Mouse (Mus musculus): ENCODE data around the gene Kcna10.

The Kcna10 gene

GRCm38 (mm10) chr3:107204413-107204812 lies 21.6 kb downstream of the Kcna10 start:
- no peak for DNase-seq (ENCODE audit: low spot score)

DNA sequence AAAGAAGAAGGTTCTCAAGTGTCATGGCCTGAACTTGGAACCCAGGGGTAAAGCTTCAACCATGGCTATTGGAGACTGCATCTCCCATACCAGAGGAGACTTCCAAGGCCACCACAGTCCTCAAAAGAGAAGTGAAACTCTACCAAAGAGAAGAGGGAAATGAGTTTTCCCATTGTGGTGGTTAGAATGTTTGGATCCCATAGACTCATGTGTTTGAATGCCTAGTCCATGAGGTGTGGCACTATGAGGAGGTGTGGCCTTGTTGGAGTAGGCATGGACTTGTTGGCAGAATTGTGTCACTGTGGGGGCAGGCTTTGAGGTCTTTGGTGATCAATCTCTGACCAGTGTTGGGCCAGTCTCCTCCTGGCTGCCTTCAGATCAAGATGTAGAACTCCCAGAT lies 22.3 kb downstream of the Kcna10 start:
- no peak for DNase-seq (ENCODE audit: low spot score)

DNA sequence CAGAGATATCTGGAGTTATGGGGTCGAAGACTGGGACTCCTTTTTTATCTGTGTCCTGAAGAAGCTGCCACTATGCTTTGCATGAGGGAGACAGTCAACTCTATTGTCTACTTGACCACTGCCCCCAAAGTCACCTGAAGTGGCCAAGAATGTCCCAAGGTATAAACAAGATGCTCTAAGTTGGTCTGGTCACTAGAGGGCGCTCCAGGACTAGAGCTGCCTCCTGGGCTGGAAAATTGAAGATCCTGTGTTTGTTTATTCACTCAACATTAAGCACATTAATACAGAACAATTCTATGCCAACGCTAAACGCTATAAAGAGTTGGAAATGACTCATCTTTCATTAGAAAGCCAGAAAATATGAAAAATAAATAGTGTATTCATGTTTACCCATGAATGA lies 23.1 kb downstream of the Kcna10 start:
- DNase-seq (ENCODE audit: low spot score): peak; percentile 15

DNA sequence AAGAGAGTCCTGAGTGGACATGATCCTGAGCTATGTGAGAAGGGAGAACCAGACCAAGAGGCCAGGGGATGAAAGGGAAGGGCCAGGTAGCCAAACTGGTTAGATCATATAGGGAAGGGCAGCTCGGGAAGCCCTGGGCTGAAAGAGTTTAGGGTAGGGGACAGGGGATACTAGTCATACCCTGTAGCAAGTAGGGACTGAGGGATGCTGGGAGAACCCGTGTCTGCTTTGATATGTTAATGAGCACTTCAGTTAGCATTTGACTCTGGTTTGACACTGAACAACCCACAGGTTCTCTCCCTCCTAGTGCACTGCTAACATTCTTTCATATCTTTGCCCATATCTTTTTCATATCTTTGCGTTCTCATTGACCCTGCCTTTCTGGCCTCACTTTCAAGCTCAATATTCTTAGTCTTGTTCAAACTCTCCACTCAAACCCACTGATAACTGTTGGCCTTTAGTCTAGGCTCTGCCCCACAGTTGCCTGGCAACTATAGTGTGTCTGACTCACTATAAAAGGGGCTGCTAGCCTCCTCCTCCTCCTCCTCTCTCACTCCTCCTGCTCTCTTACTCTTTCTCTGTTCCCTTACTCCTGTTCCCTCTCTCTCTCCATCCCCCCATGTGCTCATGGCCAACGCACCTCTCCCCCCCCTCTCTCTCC lies 23.8 kb downstream of the Kcna10 start:
- no peak for DNase-seq (ENCODE audit: low spot score)

- no peak for DNase-seq (ENCODE audit: low spot score)
Observed at GRCm38 (mm10) chr3:107207625-107208253, 24.9 kb downstream of the Kcna10 start.

- no peak for DNase-seq (ENCODE audit: low spot score)
Observed at GRCm38 (mm10) chr3:107214606-107215005, 31.8 kb downstream of the Kcna10 start.

- DNase-seq (ENCODE audit: low spot score): no peak
Observed at GRCm38 (mm10) chr3:107216400-107217100, 33.7 kb downstream of the Kcna10 start.

DNA sequence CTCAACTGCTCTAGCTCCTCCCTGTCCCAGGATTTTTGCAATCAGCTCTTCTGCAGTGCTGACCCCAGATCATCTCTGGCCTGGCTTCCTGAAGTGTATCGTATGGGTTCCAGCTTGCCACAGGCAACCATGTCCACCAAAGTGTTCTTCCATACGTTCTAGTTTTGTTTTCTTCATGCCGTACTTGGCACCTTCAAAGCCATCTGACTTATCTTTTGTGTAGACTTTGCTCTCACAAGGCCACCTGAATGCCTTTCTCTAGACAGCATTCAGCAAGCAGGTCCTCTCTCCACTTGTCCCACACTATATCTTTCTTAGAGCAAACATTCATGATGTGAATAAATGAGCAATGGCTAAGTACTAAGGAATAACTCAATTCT lies 34.2 kb downstream of the Kcna10 start:
- no peak for DNase-seq (ENCODE audit: low spot score)

- no peak for DNase-seq (ENCODE audit: low spot score)
Observed at GRCm38 (mm10) chr3:107218572-107218971, 35.7 kb downstream of the Kcna10 start.

DNA sequence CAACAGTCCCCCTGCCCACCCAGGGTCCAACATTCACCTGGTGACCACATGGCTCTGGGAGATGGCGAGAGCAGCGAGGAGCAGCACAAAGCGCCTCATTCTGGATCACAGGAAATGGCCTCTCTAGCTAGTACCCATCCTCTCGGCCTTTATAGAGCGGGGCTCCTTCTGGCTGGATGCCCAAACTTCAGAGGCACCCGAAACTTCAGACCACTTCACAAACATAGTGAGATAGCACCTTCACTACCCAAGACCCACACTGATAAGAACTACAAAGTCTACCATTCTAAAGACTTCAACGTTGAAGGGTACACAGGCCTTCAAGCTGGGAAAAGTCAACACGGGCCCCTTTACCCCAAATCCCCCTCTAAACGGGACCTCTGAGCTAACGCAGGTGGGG lies 38.8 kb downstream of the Kcna10 start, which contains the start of gene Cym:
Gene Cym, minus strand, starts transcription at position 125 of the 400 bp plus-strand sequence.
- no peak for DNase-seq (ENCODE audit: low spot score)

- no peak for DNase-seq (ENCODE audit: low spot score)
Observed at GRCm38 (mm10) chr3:107223230-107223629, 40.4 kb downstream of the Kcna10 start.

DNA sequence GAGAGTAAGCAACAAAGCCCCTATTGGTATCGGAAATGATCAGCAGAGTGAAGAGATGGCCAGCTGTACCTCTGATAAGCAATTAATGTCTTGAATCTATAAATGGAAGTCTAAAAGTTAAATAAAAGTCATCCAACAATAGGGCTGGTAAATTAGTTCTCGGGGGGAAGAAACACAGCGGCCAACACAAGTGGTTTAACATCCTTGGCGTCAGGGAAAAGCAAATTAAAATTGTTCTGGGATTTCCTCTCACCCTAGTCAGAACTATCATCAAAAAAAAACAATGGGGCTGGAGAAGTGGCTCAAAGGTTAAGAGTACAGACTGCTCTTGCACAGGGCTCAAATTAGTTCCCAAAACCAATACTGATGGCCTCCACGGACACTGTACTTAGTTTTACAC lies 43.0 kb downstream of the Kcna10 start:
- no peak for DNase-seq (ENCODE audit: low spot score)

DNA sequence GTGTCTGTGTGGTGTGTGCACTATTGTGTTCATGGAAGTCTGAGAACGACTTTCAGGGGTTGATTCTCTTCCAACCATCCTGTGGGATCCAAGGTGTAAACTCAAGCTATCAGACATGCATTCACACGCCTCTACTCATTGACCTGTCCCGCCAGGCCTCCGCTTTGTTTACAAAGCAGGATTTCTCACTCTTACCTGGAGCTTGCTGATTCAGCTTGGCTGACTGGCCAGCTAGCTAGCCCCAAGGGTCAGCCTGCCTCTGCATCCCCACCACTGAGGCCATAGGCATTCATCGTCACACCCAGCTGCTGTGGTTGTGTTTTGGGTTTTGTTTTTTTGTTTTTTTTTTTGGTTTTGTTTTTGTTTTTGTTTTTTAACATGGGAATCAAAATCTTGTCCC lies 46.4 kb downstream of the Kcna10 start:
- no peak for DNase-seq (ENCODE audit: low spot score)

GRCm38 (mm10) chr3:107229822-107230221 lies 47.0 kb downstream of the Kcna10 start:
- no peak for DNase-seq (ENCODE audit: low spot score)

- no peak for DNase-seq (ENCODE audit: low spot score)
Observed at GRCm38 (mm10) chr3:107230527-107230926, 47.7 kb downstream of the Kcna10 start, which contains the start of gene A630076J17Rik. TSS of gene A630076J17Rik (plus strand) at chr3:107230614.

DNA sequence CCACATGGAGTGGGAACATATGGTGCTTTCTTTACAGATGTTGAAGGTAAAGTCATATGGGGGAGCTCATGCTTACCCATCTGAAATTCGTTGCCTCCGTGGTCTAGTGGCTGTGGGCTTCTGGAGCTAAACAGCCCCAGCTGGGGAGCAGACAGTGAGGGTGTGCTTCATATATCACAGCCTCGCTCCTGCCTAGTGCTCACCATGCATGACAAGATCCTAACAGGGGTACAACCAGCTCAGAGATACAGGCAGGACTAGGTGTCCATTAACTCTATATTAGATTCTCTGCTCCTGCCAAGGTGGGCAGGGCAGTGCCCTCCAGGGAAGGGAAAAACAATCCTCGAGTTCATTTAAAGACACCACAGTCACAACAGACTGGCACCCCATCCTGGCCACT lies 48.3 kb downstream of the Kcna10 start:
- DNase-seq (ENCODE audit: low spot score): no peak

GRCm38 (mm10) chr3:107233351-107233813 lies 50.5 kb downstream of the Kcna10 start:
- DNase-seq (ENCODE audit: low spot score): peak; percentile 36

DNA sequence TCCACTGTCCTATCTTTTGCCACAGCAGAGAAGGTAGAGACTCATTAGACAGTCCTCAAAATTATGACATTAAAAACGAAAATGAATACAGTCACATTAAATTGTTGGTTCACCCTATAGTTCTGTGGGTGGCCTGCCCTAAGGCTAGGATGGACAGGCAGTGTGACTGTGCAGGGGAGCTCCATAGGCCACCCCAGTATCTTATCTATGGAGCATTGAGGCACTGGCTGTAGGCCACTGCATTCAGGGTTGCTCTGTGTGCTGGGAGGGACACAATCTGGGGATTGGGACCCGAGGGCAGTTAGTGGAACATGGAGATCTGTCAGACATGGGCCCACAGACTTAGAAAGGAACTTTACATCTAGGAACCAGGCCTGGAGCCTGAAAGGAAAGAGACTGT lies 51.1 kb downstream of the Kcna10 start:
- no peak for DNase-seq (ENCODE audit: low spot score)

DNA sequence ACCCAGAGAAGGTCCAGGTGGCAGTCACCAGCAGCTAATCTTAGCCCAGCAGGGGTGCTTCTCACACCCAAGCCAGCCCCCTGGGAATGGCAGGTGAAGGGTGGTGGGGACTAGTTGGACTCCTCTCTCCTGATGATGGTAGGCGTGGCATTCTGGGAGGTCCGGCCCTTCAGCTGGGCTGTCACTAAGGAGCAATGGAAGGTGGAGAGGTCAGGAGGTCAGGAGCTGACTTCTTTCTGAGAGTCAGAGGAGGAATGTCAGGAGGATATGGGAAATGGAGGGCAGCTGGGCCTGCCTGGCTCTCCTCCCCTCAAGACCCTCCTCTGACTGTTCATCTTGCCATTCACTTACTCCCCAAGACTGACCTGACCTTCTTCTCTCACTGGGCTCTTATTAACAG lies 55.2 kb downstream of the Kcna10 start:
- DNase-seq (ENCODE audit: low spot score): no peak

- DNase-seq (ENCODE audit: low spot score): no peak
Observed at GRCm38 (mm10) chr3:107238471-107238980, 55.7 kb downstream of the Kcna10 start.

DNA sequence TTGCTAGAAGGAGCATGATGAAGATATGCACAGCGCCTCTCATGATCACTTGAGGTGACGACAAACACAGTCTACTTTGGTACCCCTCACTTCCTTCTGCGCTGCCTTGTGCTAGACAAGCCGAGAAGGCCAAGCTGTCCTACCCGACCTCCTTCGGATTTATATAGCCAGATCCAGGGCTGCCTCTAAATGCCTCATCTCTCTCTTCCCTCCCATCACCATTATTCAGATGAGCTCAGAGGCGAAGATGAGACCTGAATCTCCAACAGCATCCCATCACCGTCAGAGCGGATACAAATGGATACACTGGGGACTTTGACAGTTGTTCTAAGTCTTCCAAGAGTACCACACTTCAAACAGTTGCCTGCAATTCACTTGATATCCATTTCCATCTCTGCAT lies 56.8 kb downstream of the Kcna10 start, which contains the start of gene Prok1:
Gene Prok1, minus strand, starts transcription at position 101 of the 400 bp plus-strand sequence.
- no peak for DNase-seq (ENCODE audit: low spot score)

GRCm38 (mm10) chr3:107241389-107242094 lies 58.7 kb downstream of the Kcna10 start:
- no peak for DNase-seq (ENCODE audit: low spot score)
